Mouse (Mus musculus) brain, embryonic 14.5 days (tissue): Measurements from ENCODE around the gene Ccdc71.

ENCODE experiments used
- CTCF ChIP-seq: fragments of 200-500 bp; IDR thresholded peaks from 2 replicates; pipeline ENCODE4 v1.5.1; 2012; ENCODE audit warnings: inconsistent platforms, mild to moderate bottlenecking, moderate library complexity, borderline replicate concordance; ENCODE audit not compliant: insufficient read depth, insufficient read length; ENCODE audit errors: extremely low read depth
- POLR2A ChIP-seq: fragments of 200-500 bp; IDR thresholded peaks from 2 replicates; pipeline ENCODE4 v1.6.1; 2012; ENCODE audit warnings: mild to moderate bottlenecking, inconsistent platforms, borderline replicate concordance; ENCODE audit not compliant: poor library complexity, insufficient read depth, insufficient read length, severe bottlenecking; ENCODE audit errors: extremely low read depth

DNA sequence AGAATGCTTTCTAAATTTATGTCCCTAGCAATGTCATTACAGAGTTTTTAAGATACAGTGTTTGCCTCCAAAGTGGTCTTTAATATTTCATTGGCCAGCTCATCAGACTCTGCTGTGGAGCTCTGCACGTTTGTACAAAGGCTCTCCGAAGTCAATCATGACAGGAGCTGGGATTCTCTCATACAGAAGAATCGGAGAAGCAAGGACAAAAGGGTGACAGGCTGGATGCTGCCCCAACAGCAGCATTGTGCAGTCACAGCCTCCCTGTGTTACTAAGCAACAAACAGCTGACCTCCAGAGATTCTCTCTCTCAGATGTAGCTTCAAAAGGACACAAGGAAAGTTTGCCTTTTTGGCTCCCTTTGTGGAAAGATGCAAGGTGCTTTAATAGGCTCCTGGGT, 24.1 kb upstream of the Ccdc71 start, which contains the start of gene BC048562:
- TF ChIP-seq CTCF (no peak), POLR2A (no peak)
